Mouse (Mus musculus) adrenal gland, postnatal 14 days (tissue): Measurements from ENCODE around the gene Ablim1. TPM values are rescaled to one million over a fixed set of nuclear protein-coding genes. Genes with fewer than 3 reads are reported as not detected.

Source experiments
- total RNA-seq: library from RNA; stranded (reverse); gene quantifications from 2 replicates; pipeline ENCODE4 v1.2.3, GENCODE M21; 2021

The Ablim1 gene
- total RNA-seq, 1 experiment from 2014 or later = 68.8 TPM

Other genes with a start within 250 kb of the Ablim1 start
- 21.3 and 24.4 TPM in 2 replicates for gene Fam160b1, start 45.8 kb upstream of the Ablim1 start, total RNA-seq
- gene Trub1, start 138.0 kb upstream of the Ablim1 start, total RNA-seq = 15.8 and 24.4 TPM in 2 replicates